Mouse (Mus musculus) ES-Bruce4 (cell line): ENCODE measurements around the gene Eif3i. TPM values are rescaled to one million over a fixed set of nuclear protein-coding genes. Genes with fewer than 3 reads are reported as not detected.

Source experiments
- H3K27ac ChIP-seq: 2 replicates; pipeline ENCODE4 v1.5.1; 2012; ENCODE audit warnings: low read length, inconsistent platforms; ENCODE audit not compliant: insufficient read depth
- H3K27me3 ChIP-seq: 2 replicates; pipeline ENCODE4 v1.6.1; 2012; ENCODE audit warnings: mild to moderate bottlenecking, low read length, inconsistent platforms; ENCODE audit not compliant: control insufficient read depth, poor library complexity, insufficient read depth, severe bottlenecking
- H3K36me3 ChIP-seq: 2 replicates; pipeline ENCODE4 v1.6.1; 2012; ENCODE audit warnings: inconsistent platforms, mild to moderate bottlenecking, low read length, moderate library complexity; ENCODE audit not compliant: control insufficient read depth, poor library complexity, insufficient read depth, severe bottlenecking
- H3K4me1 ChIP-seq: one replicate; pipeline ENCODE4 v1.8.1; 2011; ENCODE audit warnings: low read length; ENCODE audit not compliant: control insufficient read depth, insufficient read depth
- H3K4me3 ChIP-seq: 2 replicates; pipeline ENCODE4 v1.5.1; 2011; ENCODE audit warnings: low read depth, mild to moderate bottlenecking, low read length
- H3K9ac ChIP-seq: 2 replicates; pipeline ENCODE4 v1.6.1; 2012; ENCODE audit warnings: low read depth, mild to moderate bottlenecking, inconsistent platforms; ENCODE audit not compliant: poor library complexity, severe bottlenecking
- H3K9me3 ChIP-seq: replicated peaks from 2 replicates; pipeline ENCODE4 v1.6.1; 2012; ENCODE audit warnings: mild to moderate bottlenecking, low read length, inconsistent platforms; ENCODE audit not compliant: control insufficient read depth, poor library complexity, insufficient read depth, severe bottlenecking
- CTCF ChIP-seq: IDR thresholded peaks from one replicate; pipeline ENCODE4 v1.8.1; 2011; ENCODE audit warnings: low read depth, low read length
- EP300 ChIP-seq: IDR thresholded peaks from 2 replicates; pipeline ENCODE4 v1.6.1; 2011; ENCODE audit warnings: low read depth, low read length; ENCODE audit not compliant: insufficient read depth
- POLR2A ChIP-seq: IDR thresholded peaks from one replicate; pipeline ENCODE4 v1.8.1; 2011; ENCODE audit warnings: low read length; ENCODE audit not compliant: insufficient read depth
- polyA plus RNA-seq: library from polyadenylated mRNA; stranded (reverse); fragments of >200 nt; gene quantifications from 2 replicates; pipeline ENCODE4 v1.2.4, GENCODE M21; 2011; ENCODE audit warnings: low read depth; ENCODE audit not compliant: missing spikeins, insufficient read depth, insufficient read length

Gene Eif3i
- polyA plus RNA-seq, 1 experiment: 252 TPM

DNA sequence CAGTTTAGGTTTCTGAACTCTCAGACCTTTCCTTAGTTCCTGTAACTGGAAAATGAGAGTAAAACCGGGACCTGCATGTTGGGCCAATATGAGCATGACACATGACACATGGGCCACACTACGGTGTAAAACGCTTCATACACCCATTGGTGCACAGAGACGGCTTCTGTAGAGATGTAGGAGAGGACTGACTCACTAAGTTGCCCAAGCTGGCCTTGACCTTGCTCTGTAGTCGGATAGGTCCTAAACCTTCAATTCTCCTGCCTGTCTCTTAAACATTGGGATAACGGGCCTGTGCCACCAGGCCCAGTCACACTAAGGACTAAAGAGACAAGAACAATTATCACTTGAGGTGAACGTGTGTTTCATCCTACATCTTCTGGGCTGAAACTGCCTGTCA lies 32.1 kb downstream of the Eif3i start:
- TF ChIP-seq POLR2A: no peak
- TF ChIP-seq EP300: no peak
- TF ChIP-seq CTCF: no peak
- Histone ChIP-seq H3K4me1 (peaks cover 2% of the 10 kb centered on the region), H3K27me3 (no peaks in the 10 kb centered on the region), H3K36me3 (no peaks in the 10 kb centered on the region), H3K4me3 (no peak overlapping the region), H3K9ac (no peak overlapping the region), H3K27ac (no peak overlapping the region), H3K9me3 (no peaks in the 10 kb centered on the region)

DNA sequence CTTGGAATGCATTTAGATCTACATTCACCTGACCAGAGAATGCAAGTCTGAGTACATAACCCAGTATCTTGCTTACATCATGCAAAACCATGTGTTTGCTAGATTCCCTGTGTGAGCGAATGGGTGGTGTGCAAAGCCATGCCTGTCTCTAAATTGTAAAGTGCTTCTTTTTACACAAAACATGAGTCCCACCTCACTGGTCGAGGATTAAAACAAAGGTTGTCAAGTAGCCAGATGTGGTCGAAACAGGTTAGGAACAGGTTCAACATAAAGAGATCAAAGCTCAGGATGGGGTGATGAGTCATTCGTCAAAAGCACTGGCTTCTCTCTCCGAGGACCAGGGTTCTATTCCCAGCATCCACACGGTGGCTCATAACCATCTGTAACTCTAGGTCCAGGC lies 35.3 kb downstream of the Eif3i start:
- H3K9ac ChIP-seq: no peak overlapping the region
- H3K9me3 ChIP-seq: no peaks in the 10 kb centered on the region
- no peaks in the 10 kb centered on the region for H3K36me3 ChIP-seq
- H3K4me1 ChIP-seq: no peaks in the 10 kb centered on the region
- no peak overlapping the region for H3K27ac ChIP-seq
- no peaks in the 10 kb centered on the region for H3K27me3 ChIP-seq
- TF ChIP-seq CTCF (no peak), POLR2A (no peak), EP300 (no peak)
- no peak overlapping the region for H3K4me3 ChIP-seq

DNA sequence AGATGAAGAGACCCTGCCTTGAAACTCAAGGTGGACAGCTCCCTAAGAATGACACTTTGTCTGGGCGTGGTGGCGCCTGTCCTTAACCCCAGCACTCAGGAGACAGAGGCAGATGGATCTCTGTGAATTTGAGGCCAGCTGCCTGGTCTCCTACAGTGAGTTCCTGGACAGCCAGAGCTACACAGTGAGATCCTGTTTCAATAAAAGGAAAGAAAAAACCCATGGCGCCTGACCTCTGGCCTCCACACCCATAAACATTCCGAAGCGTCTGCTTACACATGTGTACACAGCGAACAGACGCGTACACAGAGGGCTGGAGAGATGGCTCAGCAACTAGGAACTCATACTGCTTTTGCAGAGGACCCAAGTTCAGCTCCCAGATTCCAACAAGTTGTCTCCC lies 36.7 kb downstream of the Eif3i start:
- Histone ChIP-seq H3K27ac (no peak overlapping the region), H3K27me3 (no peaks in the 10 kb centered on the region), H3K4me3 (no peak overlapping the region), H3K36me3 (no peaks in the 10 kb centered on the region), H3K9ac (no peak overlapping the region), H3K9me3 (no peaks in the 10 kb centered on the region), H3K4me1 (no peaks in the 10 kb centered on the region)
- TF ChIP-seq CTCF: no peak
- no peak for TF ChIP-seq POLR2A
- no peak for TF ChIP-seq EP300

DNA sequence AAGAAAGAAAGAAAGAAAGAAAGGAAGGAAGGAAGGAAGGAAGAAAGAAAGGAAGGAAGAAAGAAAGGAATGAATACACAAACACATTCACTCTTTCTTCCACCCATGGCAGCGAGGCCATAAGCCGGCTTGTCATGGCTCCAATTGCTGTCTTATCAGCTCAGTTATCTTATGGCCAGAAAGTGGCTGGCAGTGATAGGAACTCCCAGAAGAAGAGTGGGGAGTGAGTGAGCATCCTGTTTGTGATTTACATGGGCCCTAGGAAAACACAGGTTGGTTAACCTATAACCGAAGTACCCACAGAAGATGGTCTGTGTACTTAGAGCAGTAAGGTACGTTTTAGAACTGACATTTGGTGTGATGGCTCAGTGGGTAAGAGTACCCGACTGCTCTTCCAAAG lies 39.3 kb downstream of the Eif3i start:
- no peak for TF ChIP-seq POLR2A
- TF ChIP-seq CTCF: no peak
- no peak for TF ChIP-seq EP300
- H3K27ac ChIP-seq: no peak overlapping the region
- H3K4me3 ChIP-seq: no peak overlapping the region
- H3K27me3 ChIP-seq: no peaks in the 10 kb centered on the region
- no peak overlapping the region for H3K9ac ChIP-seq
- no peaks in the 10 kb centered on the region for H3K4me1 ChIP-seq
- H3K9me3 ChIP-seq: no peaks in the 10 kb centered on the region
- H3K36me3 ChIP-seq: no peaks in the 10 kb centered on the region

DNA sequence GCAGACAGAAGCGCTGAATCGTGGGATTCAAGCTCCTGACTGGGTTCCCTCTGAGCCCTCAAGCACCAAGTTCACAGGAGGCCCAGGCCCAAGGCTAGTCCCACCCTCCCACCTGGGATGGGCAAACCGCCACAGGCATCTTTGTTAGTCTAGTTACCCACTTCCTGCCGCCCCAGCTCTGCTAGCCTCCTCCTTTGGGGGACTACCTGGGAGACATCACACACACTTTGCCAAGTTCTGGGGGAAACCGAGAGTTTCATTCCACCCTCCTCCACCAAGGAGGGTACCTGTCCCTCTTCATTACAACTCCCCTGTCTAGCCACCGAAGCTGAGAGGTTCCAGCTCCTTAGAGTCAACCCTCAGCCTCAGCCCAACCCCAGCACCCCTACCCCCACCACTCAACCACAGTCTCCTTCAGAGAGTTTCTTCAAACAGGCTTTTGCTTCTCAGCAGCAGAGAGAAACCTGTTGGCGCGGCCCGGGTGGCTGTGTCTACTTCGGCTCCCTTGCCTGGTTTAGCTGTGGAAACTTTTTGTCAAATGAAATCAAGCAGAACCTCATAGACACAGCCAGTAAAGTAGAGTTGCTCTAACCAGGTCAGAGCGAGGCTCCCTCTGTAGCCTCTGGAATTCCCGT lies 42.0 kb downstream of the Eif3i start:
- H3K4me1 ChIP-seq: no peaks in the 10 kb centered on the region
- no peaks in the 10 kb centered on the region for H3K27me3 ChIP-seq
- no peak overlapping the region for H3K9ac ChIP-seq
- H3K36me3 ChIP-seq: no peaks in the 10 kb centered on the region
- TF ChIP-seq CTCF (no peak), POLR2A (no peak), EP300 (no peak)
- H3K9me3 ChIP-seq: no peaks in the 10 kb centered on the region
- H3K27ac ChIP-seq: no peak overlapping the region
- no peak overlapping the region for H3K4me3 ChIP-seq

DNA sequence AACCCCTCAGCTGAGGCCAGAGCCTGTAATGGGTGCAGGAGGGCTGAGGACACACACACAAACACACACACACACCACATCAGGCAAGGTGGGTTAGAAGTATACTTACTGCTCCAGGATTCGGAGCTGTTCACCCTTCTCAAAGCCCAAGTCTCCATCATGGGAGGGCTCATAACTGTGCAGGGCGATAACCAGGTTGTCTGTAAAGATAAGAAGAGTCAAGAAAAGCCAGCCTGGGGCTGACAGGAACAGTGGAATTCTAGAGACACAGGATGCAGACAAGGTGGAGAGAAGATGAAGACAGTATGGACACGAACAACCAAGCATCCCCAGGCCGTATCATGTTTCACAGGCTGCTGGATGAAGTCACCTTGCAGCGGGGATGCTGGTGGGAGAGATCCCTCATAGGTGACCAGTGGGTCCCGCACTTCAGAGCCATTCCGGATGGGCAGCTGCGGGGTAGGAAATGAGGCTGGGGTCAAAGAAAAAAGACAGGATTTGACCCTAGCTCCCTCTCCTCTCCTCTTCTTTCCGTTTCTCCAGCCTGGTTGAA lies 43.1 kb downstream of the Eif3i start:
- H3K27me3 ChIP-seq: no peaks in the 10 kb centered on the region
- no peaks in the 10 kb centered on the region for H3K36me3 ChIP-seq
- H3K9ac ChIP-seq: peak overlapping the region; percentile 43; the same call in 1 of the 2 replicates
- TF ChIP-seq CTCF (no peak), EP300 (no peak)
- no peak overlapping the region for H3K27ac ChIP-seq
- H3K4me3 ChIP-seq: peak overlapping the region; percentile 48; the same call in 1 of the 2 replicates
- H3K9me3 ChIP-seq: no peaks in the 10 kb centered on the region
- no peaks in the 10 kb centered on the region for H3K4me1 ChIP-seq
